Mouse (Mus musculus): Measurements from ENCODE around the gene Cog1. TPM values are rescaled to one million over a fixed set of nuclear protein-coding genes. Genes with fewer than 3 reads are reported as not detected.

The Cog1 gene
- 10 to 100 TPM; 17.6 to 18.3 TPM for total RNA-seq (2021)

GRCm38 (mm10) chr11:113648690-113649352, at the start of gene Cog1:
Gene Cog1 (plus strand): TSS chr11:113649169.
- peak in 1 of 2 experiments; percentile 25 for DNase-seq
- intact Hi-C loops (cut with DNase I), result loop anchor here (1.0 to 2.0 kb wide), 3 partner anchors 36 to 162 kb away; partner anchors contain the start of genes Cdc42ep4, D11Wsu47e and Fam104a

GRCm38 (mm10) chr11:113600526-113601245, 48.3 kb upstream of the Cog1 start:
- DNase-seq, result no peak
- intact Hi-C loops (cut with DNase I), result no loop called here

DNA sequence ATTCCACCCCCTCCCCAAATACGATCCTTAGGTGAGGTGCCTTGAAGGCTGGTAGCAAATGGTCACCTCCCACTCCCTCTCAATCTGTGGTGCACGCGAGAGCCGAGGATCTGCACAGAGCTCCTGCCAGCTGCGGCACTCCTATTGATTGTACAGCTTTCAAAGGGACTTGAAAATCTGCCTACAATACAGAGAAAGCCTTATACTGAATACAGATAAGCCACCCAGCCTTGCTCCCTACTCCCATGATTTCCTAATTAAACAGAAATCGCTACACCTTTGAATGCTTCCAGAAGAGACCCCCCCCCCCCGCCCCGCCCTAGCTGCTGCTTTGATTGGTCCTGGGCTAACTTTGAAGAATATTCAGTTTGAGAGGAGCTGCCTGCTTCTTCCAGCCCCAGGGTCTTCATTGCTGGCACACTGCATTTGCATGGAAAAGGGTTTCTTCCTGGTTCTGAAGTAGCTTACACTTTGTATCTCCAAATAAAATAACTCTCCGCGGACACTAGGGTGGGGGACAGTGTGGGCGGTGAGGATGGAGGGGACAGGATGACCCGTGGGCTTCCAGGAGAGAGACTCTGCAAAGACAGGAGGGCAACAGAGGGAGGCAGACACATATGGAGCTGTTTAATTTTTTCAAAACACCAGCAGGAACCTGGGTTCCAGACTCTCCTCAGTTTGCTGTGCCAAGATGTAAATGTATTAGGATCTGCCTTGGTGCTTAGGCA, 47.2 kb upstream of the Cog1 start:
- intact Hi-C loops (cut with DNase I), result no loop called here
- no peak for DNase-seq

GRCm38 (mm10) chr11:113607556-113607955, 41.4 kb upstream of the Cog1 start:
- intact Hi-C loops (cut with DNase I), result no loop called here
- DNase-seq, result no peak

DNA sequence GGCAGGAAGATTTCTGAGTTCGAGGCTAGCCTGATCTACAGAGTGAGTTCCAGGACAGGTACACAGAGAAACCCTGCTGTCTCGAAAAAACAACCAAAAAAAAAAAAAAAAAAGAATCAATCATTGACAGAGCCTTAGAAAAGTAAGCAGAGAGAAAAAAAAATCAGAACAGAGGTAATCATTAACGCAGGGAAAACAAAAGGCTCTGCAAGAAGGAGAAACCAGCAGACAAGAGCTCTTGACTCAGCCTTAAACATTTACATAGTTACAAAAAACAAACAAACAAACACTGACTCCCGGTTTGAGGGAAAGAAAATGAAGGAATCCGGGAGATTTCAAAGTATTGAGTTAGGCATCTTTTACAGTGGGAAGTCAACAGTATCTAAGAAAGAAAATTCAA, 39.4 kb upstream of the Cog1 start:
- no peak for DNase-seq
- intact Hi-C loops (cut with DNase I), result no loop called here

GRCm38 (mm10) chr11:113610266-113610665, 38.7 kb upstream of the Cog1 start:
- intact Hi-C loops (cut with DNase I), result no loop called here

GRCm38 (mm10) chr11:113611112-113611646, 37.8 kb upstream of the Cog1 start:
- no peak for DNase-seq
- intact Hi-C loops (cut with DNase I), result no loop called here

More at GRCm38 (mm10) chr11:113610266-113610665, 38.7 kb upstream of the Cog1 start:
- DNase-seq, result no peak

GRCm38 (mm10) chr11:113611664-113612611, 37.0 kb upstream of the Cog1 start:
- peak; percentile 10 to 37 for DNase-seq
- intact Hi-C loops (cut with DNase I), result no loop called here

DNA sequence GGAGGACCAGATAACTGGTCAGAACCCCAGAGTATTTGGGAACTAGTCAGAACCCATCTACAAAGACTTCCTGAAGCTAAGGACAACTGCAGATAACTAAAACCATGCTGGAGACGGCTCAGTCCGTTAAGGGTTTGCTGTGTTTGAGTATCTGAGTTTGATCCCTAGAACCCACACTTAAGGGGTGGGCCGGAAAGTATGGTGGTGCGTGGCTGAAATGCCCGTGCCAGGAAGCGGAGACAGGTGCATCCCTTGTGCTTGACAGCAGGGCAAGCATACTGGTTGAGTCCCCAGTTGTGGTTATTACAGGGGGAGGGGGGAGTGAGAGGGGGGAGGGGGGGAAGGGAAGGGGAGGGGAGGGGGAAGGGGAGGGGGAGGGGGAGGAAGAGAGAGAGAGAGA, 34.5 kb upstream of the Cog1 start:
- intact Hi-C loops (cut with DNase I), result no loop called here
- DNase-seq, result no peak

- peak; percentile 39 to 65 for DNase-seq
- intact Hi-C loops (cut with DNase I), result loop anchor here (2.0 to 5.0 kb wide), 2 partner anchors 319 to 440 kb away; no protein-coding TSS in a partner anchor
Observed at GRCm38 (mm10) chr11:113617132-113617911, 31.6 kb upstream of the Cog1 start.

GRCm38 (mm10) chr11:113618303-113618671, 30.7 kb upstream of the Cog1 start:
- intact Hi-C loops (cut with DNase I), result loop anchor here (5.0 kb wide), 1 partner anchor 441 kb away; no protein-coding TSS in a partner anchor
- DNase-seq, result no peak

GRCm38 (mm10) chr11:113618672-113619419, 30.1 kb upstream of the Cog1 start, which contains the start of gene Sstr2:
Gene Sstr2 (plus strand): TSS chr11:113619342.
- peak; percentile 36 to 60 for DNase-seq
- intact Hi-C loops (cut with DNase I), result loop anchor here (5.0 kb wide), 1 partner anchor 442 kb away; no protein-coding TSS in a partner anchor

DNA sequence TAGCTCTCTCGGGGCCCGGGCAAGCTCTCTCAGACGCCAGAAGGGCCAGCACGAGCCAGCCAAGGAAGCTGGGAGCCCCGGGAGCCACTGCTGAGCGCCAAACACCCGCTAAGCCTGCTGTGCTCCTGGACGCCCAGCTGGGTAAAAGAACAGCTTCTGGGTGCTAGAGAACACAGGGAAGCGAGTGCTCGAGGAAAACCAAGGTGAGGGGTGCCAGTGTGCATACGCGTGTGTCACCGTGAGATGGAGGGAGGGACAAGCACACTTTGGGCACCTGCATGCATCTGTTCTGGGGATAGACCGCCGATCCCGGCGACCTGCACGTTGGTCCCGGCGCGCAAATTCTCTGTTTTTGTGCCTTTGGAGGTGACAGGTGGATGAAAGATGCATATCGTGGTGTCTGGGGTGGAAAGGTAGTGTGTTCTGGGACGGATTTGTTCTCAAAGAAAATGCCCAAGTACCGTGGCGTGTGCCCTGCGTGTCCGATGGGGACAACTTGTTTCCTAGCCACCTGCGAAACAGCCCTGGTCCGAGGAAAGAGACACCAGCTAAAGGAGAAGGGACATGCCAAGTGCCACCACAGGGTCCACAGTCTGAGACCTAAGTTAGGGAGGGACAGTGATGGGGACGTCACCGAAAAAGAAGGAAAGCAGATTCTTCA, 29.4 kb upstream of the Cog1 start:
- intact Hi-C loops (cut with DNase I), result loop anchor here (5.0 kb wide), 1 partner anchor 442 kb away; no protein-coding TSS in a partner anchor
- DNase-seq, result no peak

GRCm38 (mm10) chr11:113621001-113621400, 28.0 kb upstream of the Cog1 start:
- intact Hi-C loops (cut with DNase I), result no loop called here
- no peak for DNase-seq

- no peak for DNase-seq
- intact Hi-C loops (cut with DNase I), result no loop called here
Observed at GRCm38 (mm10) chr11:113622028-113622427, 26.9 kb upstream of the Cog1 start.

GRCm38 (mm10) chr11:113625437-113625836, 23.5 kb upstream of the Cog1 start:
- DNase-seq, result no peak
- intact Hi-C loops (cut with DNase I), result no loop called here

- DNase-seq, result no peak
- intact Hi-C loops (cut with DNase I), result no loop called here
Observed at GRCm38 (mm10) chr11:113627785-113628184, 21.2 kb upstream of the Cog1 start.
